Mouse (Mus musculus) bone marrow macrophage, adult 2 months (primary cell): ENCODE measurements around the gene Cpvl.

Source experiments
- CTCF ChIP-seq: IDR thresholded peaks from 2 replicates; pipeline ENCODE4 v1.5.1; 2012; ENCODE audit warnings: low read depth, mild to moderate bottlenecking, low read length, moderate library complexity
- POLR2A ChIP-seq: IDR thresholded peaks from 2 replicates; pipeline ENCODE4 v1.6.1; 2012; ENCODE audit warnings: mild to moderate bottlenecking, low read depth, low read length, borderline replicate concordance

- TF ChIP-seq CTCF (no peak), POLR2A (no peak)
Observed at GRCm38 (mm10) chr6:53880530-53881234, 97.8 kb downstream of the Cpvl start.
